Mouse (Mus musculus) MEL (cell line): ENCODE results near the gene Slc25a4. TPM values are rescaled to one million over a fixed set of nuclear protein-coding genes. Genes with fewer than 3 reads are reported as not detected.

ENCODE experiments used
- DNase-seq: peaks from one replicate; pipeline ENCODE4 v3.0.0; 2011; ENCODE audit warnings: low read depth, low spot score
- H3K27ac ChIP-seq: 2 replicates; pipeline ENCODE4 v1.5.1; 2012; ENCODE audit warnings: low read depth, mild to moderate bottlenecking, control low read depth, low read length, moderate library complexity; ENCODE audit not compliant: control insufficient read depth
- H3K27me3 ChIP-seq, 2 experiments: fragments of 150-350 bp in 1 of 2; sonication (generic) in 1 of 2; 2 replicates each; pipeline ENCODE4 v1.6.1; 2012; ENCODE audit warnings: low read length in 2 of 2, mild to moderate bottlenecking in 2 of 2, improper control_type of control experiment in 1 of 2, moderate library complexity in 1 of 2; ENCODE audit not compliant: insufficient read depth in 2 of 2, control insufficient read depth in 1 of 2
- H3K36me3 ChIP-seq, 2 experiments: 2 replicates each; pipeline ENCODE4 v1.6.1; 2012 to 2014; ENCODE audit warnings: low read length in 2 of 2, improper control_type of control experiment in 1 of 2, inconsistent platforms in 1 of 2, mild to moderate bottlenecking in 1 of 2; ENCODE audit not compliant: insufficient read depth in 2 of 2, control insufficient read depth in 1 of 2
- H3K4me1 ChIP-seq, 2 experiments: fragments of 150-350 bp in 1 of 2; sonication (generic) in 1 of 2; 2 replicates each; pipeline ENCODE4 v1.6.1; 2012; ENCODE audit warnings: low read length in 2 of 2, improper control_type of control experiment in 1 of 2, mild to moderate bottlenecking in 1 of 2; ENCODE audit not compliant: insufficient read depth in 2 of 2, control insufficient read depth in 1 of 2
- H3K4me3 ChIP-seq, 2 experiments: fragments of 150-350 bp in 1 of 2; sonication (generic) in 1 of 2; 2 replicates each; pipeline ENCODE4 v1.5.1; 2012; ENCODE audit warnings: low read depth in 2 of 2, low read length in 2 of 2, mild to moderate bottlenecking in 2 of 2, moderate library complexity in 2 of 2, control low read depth in 1 of 2, improper control_type of control experiment in 1 of 2; ENCODE audit not compliant: control insufficient read depth in 1 of 2, insufficient read depth in 1 of 2
- H3K79me2 ChIP-seq: 2 replicates; pipeline ENCODE4 v1.6.1; 2012; ENCODE audit warnings: mild to moderate bottlenecking, low read length, moderate library complexity; ENCODE audit not compliant: control insufficient read depth, poor library complexity, insufficient read depth
- H3K9ac ChIP-seq: 2 replicates; pipeline ENCODE4 v1.6.1; 2012; ENCODE audit warnings: low read depth, mild to moderate bottlenecking, control low read depth, low read length, moderate library complexity; ENCODE audit not compliant: control insufficient read depth, poor library complexity, severe bottlenecking
- H3K9me3 ChIP-seq: fragments of 150-350 bp; sonication (generic); replicated peaks from 2 replicates; pipeline ENCODE4 v1.6.1; 2012; ENCODE audit warnings: mild to moderate bottlenecking, low read length, improper control_type of control experiment, moderate library complexity; ENCODE audit not compliant: insufficient read depth
- BHLHE40 ChIP-seq: IDR thresholded peaks from 2 replicates; pipeline ENCODE4 v1.6.1; 2012; ENCODE audit warnings: low read depth, mild to moderate bottlenecking, inconsistent platforms, low read length, improper control_type of control experiment, borderline replicate concordance
- CHD1 ChIP-seq: IDR thresholded peaks from 2 replicates; pipeline ENCODE4 v1.6.1; 2012; ENCODE audit warnings: low read depth, mild to moderate bottlenecking, inconsistent platforms, low read length, improper control_type of control experiment
- CTCF ChIP-seq, 3 experiments: IDR thresholded peaks in 2 of 3; conservative IDR thresholded peaks in 1 of 3; 2 replicates each; pipeline ENCODE4 v1.5.1; 2011 to 2012; ENCODE audit warnings: low read length in 3 of 3, low read depth in 2 of 3, mild to moderate bottlenecking in 2 of 3, improper control_type of control experiment in 1 of 3, inconsistent platforms in 1 of 3, mixed read lengths in 1 of 3, moderate library complexity in 1 of 3; ENCODE audit not compliant: control insufficient read depth in 1 of 3, insufficient read depth in 1 of 3, poor library complexity in 1 of 3, severe bottlenecking in 1 of 3
- E2F4 ChIP-seq: IDR thresholded peaks from 2 replicates; pipeline ENCODE4 v1.6.1; 2011; ENCODE audit warnings: low read depth, low read length, improper control_type of control experiment, borderline replicate concordance
- EP300 ChIP-seq, 2 experiments: IDR thresholded peaks; 2 replicates each; pipeline ENCODE4 v1.6.1; 2011; ENCODE audit warnings: improper control_type of control experiment in 2 of 2, low read length in 2 of 2, low read depth in 1 of 2, mild to moderate bottlenecking in 1 of 2
- ETS1 ChIP-seq: IDR thresholded peaks from 2 replicates; pipeline ENCODE4 v1.6.1; 2012; ENCODE audit warnings: low read depth, mild to moderate bottlenecking, inconsistent platforms, low read length, improper control_type of control experiment, moderate library complexity
- GABPA ChIP-seq: IDR thresholded peaks from 2 replicates; pipeline ENCODE4 v1.6.1; 2012; ENCODE audit warnings: low read depth, mild to moderate bottlenecking, inconsistent platforms, low read length, improper control_type of control experiment, moderate library complexity
- HCFC1 ChIP-seq: IDR thresholded peaks from 2 replicates; pipeline ENCODE4 v1.6.1; 2012; ENCODE audit warnings: low read depth, mild to moderate bottlenecking, inconsistent platforms, low read length, improper control_type of control experiment, moderate library complexity
- MAFK ChIP-seq: IDR thresholded peaks from 2 replicates; pipeline ENCODE4 v1.6.1; 2011; ENCODE audit warnings: low read depth, mild to moderate bottlenecking, low read length, improper control_type of control experiment, borderline replicate concordance
- MAX ChIP-seq: IDR thresholded peaks from 2 replicates; pipeline ENCODE4 v1.6.1; 2011; ENCODE audit warnings: low read length, improper control_type of control experiment
- MYB ChIP-seq: IDR thresholded peaks from 2 replicates; pipeline ENCODE4 v1.6.1; 2011; ENCODE audit warnings: mild to moderate bottlenecking, low read depth, low read length, improper control_type of control experiment
- NELFE ChIP-seq: IDR thresholded peaks from 2 replicates; pipeline ENCODE4 v1.6.1; 2011; ENCODE audit warnings: low read depth, low read length, improper control_type of control experiment
- NRF1 ChIP-seq: IDR thresholded peaks from 2 replicates; pipeline ENCODE4 v1.6.1; 2014; ENCODE audit warnings: low read depth, mild to moderate bottlenecking, inconsistent platforms, low read length, improper control_type of control experiment, moderate library complexity; ENCODE audit not compliant: poor library complexity, insufficient read depth, severe bottlenecking
- POLR2A ChIP-seq, 2 experiments: IDR thresholded peaks; 2 replicates each; pipeline ENCODE4 v1.6.1; 2011 to 2012; ENCODE audit warnings: low read length in 2 of 2, mild to moderate bottlenecking in 2 of 2, control low read depth in 1 of 2, improper control_type of control experiment in 1 of 2, low read depth in 1 of 2, moderate library complexity in 1 of 2; ENCODE audit not compliant: control insufficient read depth in 1 of 2, insufficient read depth in 1 of 2, poor library complexity in 1 of 2
- POLR2AphosphoS2 ChIP-seq: IDR thresholded peaks from 2 replicates; pipeline ENCODE4 v1.6.1; 2011; ENCODE audit warnings: low read length, improper control_type of control experiment
- POLR2AphosphoS5 ChIP-seq: IDR thresholded peaks from 2 replicates; pipeline ENCODE4 v1.6.1; 2012; ENCODE audit warnings: low read depth, borderline replicate concordance, mild to moderate bottlenecking, inconsistent platforms, low read length, moderate library complexity, mixed read lengths
- RAD21 ChIP-seq: IDR thresholded peaks from 2 replicates; pipeline ENCODE4 v1.6.1; 2011; ENCODE audit warnings: mild to moderate bottlenecking, low read depth, low read length, improper control_type of control experiment
- RCOR1 ChIP-seq: IDR thresholded peaks from 2 replicates; pipeline ENCODE4 v1.6.1; 2012; ENCODE audit warnings: low read depth, mild to moderate bottlenecking, inconsistent platforms, low read length, improper control_type of control experiment
- SIN3A ChIP-seq: IDR thresholded peaks from 2 replicates; pipeline ENCODE4 v1.6.1; 2012; ENCODE audit warnings: low read length, improper control_type of control experiment, inconsistent platforms
- SMC3 ChIP-seq: IDR thresholded peaks from 2 replicates; pipeline ENCODE4 v1.6.1; 2011; ENCODE audit warnings: low read depth, low read length, improper control_type of control experiment
- TAL1 ChIP-seq: IDR thresholded peaks from 2 replicates; pipeline ENCODE4 v1.6.1; 2012; ENCODE audit warnings: mild to moderate bottlenecking, inconsistent platforms, low read length, moderate library complexity, mixed read lengths
- TBP ChIP-seq: IDR thresholded peaks from 2 replicates; pipeline ENCODE4 v1.8.0; 2011; ENCODE audit warnings: low read depth, low read length, improper control_type of control experiment
- UBTF ChIP-seq: IDR thresholded peaks from 2 replicates; pipeline ENCODE4 v1.6.1; 2012; ENCODE audit warnings: low read depth, mild to moderate bottlenecking, inconsistent platforms, low read length, improper control_type of control experiment, moderate library complexity, borderline replicate concordance; ENCODE audit not compliant: insufficient read depth
- USF1 ChIP-seq: IDR thresholded peaks from 2 replicates; pipeline ENCODE4 v1.6.1; 2014; ENCODE audit warnings: low read depth, mild to moderate bottlenecking, inconsistent platforms, low read length, improper control_type of control experiment, moderate library complexity
- ZC3H11A ChIP-seq: IDR thresholded peaks from 2 replicates; pipeline ENCODE4 v1.6.1; 2012; ENCODE audit warnings: low read depth, mild to moderate bottlenecking, inconsistent platforms, low read length, improper control_type of control experiment
- ZKSCAN1 ChIP-seq: IDR thresholded peaks from 2 replicates; pipeline ENCODE4 v1.6.1; 2012; ENCODE audit warnings: low read depth, mild to moderate bottlenecking, inconsistent platforms, low read length, improper control_type of control experiment, moderate library complexity
- polyA plus RNA-seq, 2 experiments: library from polyadenylated mRNA; stranded (reverse) in 1 of 2; unstranded in 1 of 2; fragments of >175 nt in 1 of 2; fragments of >200 nt in 1 of 2; gene quantifications; 2 replicates each; pipeline versions ENCODE4 v1.2.1 to v1.2.4; 2012; ENCODE audit warnings: low replicate concordance in 2 of 2, low read depth in 1 of 2; ENCODE audit not compliant: insufficient read length in 2 of 2, insufficient read depth in 1 of 2, missing spikeins in 1 of 2
- total RNA-seq: library from RNA; depleted of rRNA; stranded (reverse); fragments of 300-350 nt; gene quantifications from 2 replicates; pipeline ENCODE4 v1.2.3, GENCODE M21; 2012

Gene Slc25a4
- total and polyA plus RNA-seq, 3 experiments, result 188 to 471 (median 311) TPM

DNA sequence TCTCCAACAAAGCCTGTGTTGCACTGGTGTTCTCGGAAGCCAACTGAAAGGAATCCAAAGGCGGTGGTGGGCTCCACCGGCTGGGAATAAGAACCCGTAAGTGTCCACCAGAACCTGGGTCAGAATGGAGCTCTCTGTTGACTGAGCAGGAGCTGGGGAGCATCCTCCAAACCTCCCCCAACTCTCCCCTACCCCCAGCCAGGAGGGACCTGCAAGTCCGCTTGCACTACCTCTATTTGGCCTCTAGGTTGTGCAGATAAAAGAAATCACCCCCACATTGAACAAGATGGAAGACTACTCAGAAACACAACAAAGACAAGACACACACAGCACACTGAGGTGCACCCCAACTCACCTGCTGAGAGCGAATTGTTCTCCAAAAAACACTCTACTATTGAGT is 8.7 kb downstream of the Slc25a4 start:
- H3K4me1 ChIP-seq, result peaks cover 0 to 3% of the 10 kb centered on the region in 2 experiments; a peak in 2 of 4 replicates
- no peak overlapping the region for H3K27ac ChIP-seq
- no peak overlapping the region for H3K4me3 ChIP-seq
- TF ChIP-seq HCFC1 (no peak), EP300 (IDR thresholded peaks at IDR 0.05; ENCODE audit: low read depth in 1 of 2, low read length in 2 of 2) (no peak), CTCF (IDR thresholded peaks at IDR 0.05 in 2 of 3, conservative IDR thresholded peaks at IDR 0.05 in 1 of 3; ENCODE audit: control insufficient read depth in 1 of 3, insufficient read depth in 1 of 3, low read depth in 2 of 3, low read length in 3 of 3, poor library complexity in 1 of 3, severe bottlenecking in 1 of 3) (peak; percentile 17 to 56 (median 45); a peak in 4 of 6 replicates), RAD21 (peak; percentile 4), GABPA (no peak), TAL1 (no peak)
- H3K79me2 ChIP-seq, result no peaks in the 10 kb centered on the region
- no peaks in the 10 kb centered on the region for H3K27me3 ChIP-seq
- no peaks in the 10 kb centered on the region for H3K9me3 ChIP-seq
- H3K36me3 ChIP-seq, result peaks cover 0 to under 1% of the 10 kb centered on the region in 2 experiments; a peak in 1 of 4 replicates
- H3K9ac ChIP-seq, result no peak overlapping the region
- peak; percentile 57 for DNase-seq

DNA sequence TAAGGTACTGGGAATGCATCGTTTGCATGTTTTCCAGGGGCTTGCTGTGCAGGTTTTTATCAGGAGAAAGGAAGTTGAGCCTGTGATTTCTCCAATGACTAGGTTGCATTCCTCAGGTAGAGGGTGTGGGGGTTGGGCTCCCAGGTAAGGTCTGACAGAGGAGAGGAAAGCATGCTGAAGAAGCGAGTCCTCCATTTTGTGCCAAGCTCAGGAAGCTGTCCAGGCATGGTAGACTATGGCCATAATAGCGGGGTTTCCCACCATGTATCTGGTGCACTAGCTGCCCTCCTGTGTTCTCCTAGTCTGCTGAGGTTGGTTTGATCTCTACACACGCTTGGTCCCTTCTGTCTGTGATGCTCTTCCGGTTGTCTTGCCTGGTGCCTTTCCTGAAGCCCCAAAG is 13.4 kb downstream of the Slc25a4 start:
- DNase-seq, result no peak
- H3K9me3 ChIP-seq, result no peaks in the 10 kb centered on the region
- peaks cover 0 to 4% of the 10 kb centered on the region in 2 experiments; a peak in 2 of 4 replicates for H3K36me3 ChIP-seq

DNA sequence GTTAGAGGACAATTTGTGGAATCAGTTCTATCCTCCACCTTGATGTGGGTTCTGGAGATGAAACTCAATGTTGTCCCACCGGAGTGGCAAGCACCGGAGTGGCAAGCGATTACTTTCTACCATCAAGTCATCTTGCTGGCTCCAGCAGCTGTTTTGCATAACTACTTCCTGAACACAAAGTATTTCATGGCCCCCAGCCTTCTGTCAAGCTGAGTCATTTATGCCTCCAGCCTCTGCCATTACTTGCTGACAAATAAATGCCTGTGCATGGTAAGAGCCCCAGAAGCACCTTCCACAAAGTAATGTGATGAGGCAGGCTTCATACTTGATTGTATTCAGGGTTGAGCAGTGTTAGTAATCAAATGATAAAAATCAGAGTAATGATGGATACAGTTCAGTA is 14.2 kb downstream of the Slc25a4 start:
- DNase-seq, result peak; percentile 15
- Histone ChIP-seq H3K27ac (no peak overlapping the region), H3K79me2 (no peaks in the 10 kb centered on the region), H3K4me1 (peaks cover 0 to 3% of the 10 kb centered on the region in 2 experiments; a peak in 2 of 4 replicates), H3K36me3 (peaks cover 0 to 4% of the 10 kb centered on the region in 2 experiments; a peak in 2 of 4 replicates), H3K9ac (no peak overlapping the region), H3K4me3 (no peak overlapping the region), H3K9me3 (no peaks in the 10 kb centered on the region), H3K27me3 (no peaks in the 10 kb centered on the region)
- TF ChIP-seq SMC3 (no peak), SIN3A (no peak), ZC3H11A (no peak), NRF1 (no peak), POLR2AphosphoS2 (no peak), E2F4 (no peak), ZKSCAN1 (no peak), EP300 (IDR thresholded peaks at IDR 0.05; ENCODE audit: low read depth in 1 of 2, low read length in 2 of 2) (no peak), MYB (no peak), MAX (no peak), RCOR1 (no peak), ETS1 (no peak), USF1 (no peak), RAD21 (no peak), UBTF (no peak), NELFE (no peak), BHLHE40 (no peak), MAFK (no peak), POLR2AphosphoS5 (no peak), TBP (no peak)

More for the DNA sequence above, 13.4 kb downstream of the Slc25a4 start:
- TF ChIP-seq POLR2A (IDR thresholded peaks at IDR 0.05; ENCODE audit: control insufficient read depth in 1 of 2, insufficient read depth in 1 of 2, low read depth in 1 of 2, low read length in 2 of 2, poor library complexity in 1 of 2) (no peak), BHLHE40 (no peak), CHD1 (no peak), UBTF (no peak), NRF1 (no peak), TAL1 (no peak)
- peaks cover 0 to 3% of the 10 kb centered on the region in 2 experiments; a peak in 2 of 4 replicates for H3K4me1 ChIP-seq
- H3K27me3 ChIP-seq, result no peaks in the 10 kb centered on the region
- H3K79me2 ChIP-seq, result no peaks in the 10 kb centered on the region
- no peak overlapping the region for H3K9ac ChIP-seq
- no peak overlapping the region for H3K4me3 ChIP-seq
- no peak overlapping the region for H3K27ac ChIP-seq
